Mouse (Mus musculus) retina, adult 2 months (tissue): ENCODE measurements at regions not wholly inside any gene's neighbourhood (a gene's known extent, or its start where the extent isn't known, plus 50 kb on each side); places are given as distances from the start of the nearest gene placed in this dataset.

Experiments used
- DNase-seq: peaks from one replicate; pipeline ENCODE4 v3.0.0-alpha.2; 2012; ENCODE audit warnings: low read depth, low spot score

DNA sequence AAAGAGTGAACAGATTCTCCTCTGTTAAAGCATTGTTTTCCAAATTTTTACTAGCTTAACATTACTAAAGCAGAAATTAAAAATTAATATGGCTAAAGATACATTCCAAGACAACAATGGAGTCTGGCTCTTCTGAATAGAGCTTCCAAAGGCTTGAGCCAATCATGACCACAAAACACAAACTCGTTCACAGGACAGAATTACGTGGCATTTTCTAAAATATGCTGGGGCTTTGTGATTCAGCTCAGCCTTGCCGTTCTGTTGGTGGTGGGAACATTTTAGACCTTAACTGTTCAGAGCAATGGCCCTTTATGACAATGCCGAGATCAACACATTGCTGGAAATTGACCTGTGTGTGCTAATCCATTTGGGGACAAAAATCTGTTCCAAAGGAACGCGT is 318.7 kb downstream of the Setd4 start:
- no peak for DNase-seq

DNA sequence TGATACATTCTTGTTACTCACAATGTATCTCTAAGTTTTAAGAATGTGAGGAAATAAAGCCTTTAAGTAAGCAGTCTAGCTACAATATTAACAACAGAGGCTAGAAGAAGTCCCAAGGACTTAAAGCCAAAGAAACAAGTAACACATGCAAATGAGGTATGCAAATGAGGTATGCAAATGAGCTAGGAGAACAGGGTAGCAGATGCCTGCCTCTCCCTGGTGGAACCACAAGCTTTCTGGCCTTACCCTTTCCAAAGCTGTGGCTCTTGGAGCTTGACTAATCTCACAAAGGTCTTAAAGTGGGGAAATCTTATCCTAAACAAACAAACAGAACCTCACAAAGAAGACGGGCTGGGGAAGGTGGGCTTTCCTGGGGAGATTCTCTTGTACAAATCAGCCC is 322.1 kb downstream of the Setd4 start:
- no peak for DNase-seq

DNA sequence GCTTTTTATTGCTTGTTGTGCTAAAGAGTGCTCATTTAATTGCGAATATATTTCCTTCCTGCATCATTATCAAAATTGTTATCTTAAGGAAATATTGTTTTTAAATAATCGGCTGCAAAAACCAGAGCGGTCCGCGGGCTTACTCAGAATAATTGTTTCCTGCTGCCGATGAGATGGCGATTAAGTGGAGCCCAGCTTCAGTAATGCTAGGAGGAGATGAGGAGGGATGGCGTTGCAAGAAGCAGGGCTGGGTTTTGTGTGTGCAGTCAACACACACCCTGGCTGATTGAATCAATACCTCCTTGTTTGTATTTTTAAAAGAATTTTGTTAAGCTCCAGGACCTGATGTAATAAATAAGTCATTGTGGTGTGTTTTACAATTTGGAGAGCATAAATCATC is 331.2 kb downstream of the Setd4 start:
- no peak for DNase-seq

DNA sequence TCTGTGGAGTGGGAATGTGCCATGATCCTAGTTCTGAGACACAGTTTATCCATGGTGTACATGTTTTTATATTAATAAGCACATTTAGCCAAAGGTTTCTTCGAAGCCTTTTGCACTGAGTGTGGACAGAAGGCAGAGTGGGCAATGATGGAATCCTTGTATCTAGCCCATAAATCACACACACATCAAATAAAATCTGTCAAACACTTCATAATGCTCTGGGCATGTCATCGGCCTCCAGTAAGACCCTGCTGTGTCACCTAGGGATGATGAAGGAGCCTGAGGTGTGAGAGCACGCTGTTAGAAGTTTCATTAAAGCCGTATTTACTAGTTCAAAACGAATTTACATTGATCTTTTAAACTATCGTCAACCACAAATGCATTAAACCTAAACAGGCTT is 331.7 kb downstream of the Setd4 start:
- no peak for DNase-seq

DNA sequence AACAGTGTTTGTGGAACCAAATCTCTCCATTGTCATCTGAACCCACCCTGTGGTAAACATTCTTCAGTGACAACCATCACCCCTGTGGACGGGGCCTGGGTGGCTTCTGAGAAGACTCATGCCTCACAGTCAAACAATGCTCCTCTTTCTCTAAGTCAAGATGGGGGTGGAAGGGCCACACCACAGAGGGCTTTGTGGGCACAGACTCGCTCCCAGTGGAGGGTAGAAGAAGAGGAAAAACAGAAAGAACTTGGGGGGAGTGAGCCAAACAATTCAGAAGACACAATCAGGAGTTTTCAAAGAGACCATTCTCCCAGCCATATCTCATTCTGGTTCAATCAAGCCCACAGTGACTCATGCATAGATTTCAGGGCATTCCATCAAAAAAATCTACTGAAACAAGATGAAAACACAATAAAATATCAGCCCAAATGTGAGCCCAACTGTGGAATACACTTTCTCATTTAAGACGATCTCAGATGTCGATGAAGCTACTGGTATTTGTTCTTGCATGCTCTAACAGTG is 339.7 kb downstream of the Setd4 start:
- DNase-seq: no peak

DNA sequence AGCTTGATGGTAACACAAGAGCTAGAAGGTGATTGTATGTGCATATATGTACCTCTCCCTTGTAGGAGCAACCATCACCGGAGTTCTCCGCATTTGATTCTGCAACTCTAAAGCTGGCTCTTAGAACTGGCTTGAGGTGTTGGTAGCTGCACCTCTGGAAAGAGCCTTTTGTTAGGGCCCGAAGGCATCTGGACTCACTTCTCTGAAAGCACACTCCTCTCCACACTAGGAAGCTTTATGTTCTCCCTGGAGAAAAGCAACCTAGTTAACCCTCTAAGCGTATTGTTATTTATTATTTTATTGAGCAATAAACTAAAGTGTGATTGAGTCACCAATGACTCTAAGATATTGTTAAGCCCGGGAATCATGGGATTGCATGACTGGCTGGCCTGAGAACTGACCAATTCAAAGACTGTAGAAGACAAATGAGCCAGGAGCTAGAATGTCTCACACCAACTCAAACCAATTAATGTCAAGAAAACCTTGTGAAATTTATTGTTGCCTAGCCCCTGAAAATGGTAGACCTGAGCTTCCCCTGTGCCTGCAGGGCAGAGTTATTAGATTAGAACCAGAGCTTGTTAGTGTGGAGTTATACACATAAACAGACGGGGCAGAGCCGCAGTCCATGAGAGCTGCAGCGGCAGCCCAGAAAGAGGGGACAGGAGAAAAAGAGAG is 340.6 kb downstream of the Setd4 start:
- DNase-seq: no peak

DNA sequence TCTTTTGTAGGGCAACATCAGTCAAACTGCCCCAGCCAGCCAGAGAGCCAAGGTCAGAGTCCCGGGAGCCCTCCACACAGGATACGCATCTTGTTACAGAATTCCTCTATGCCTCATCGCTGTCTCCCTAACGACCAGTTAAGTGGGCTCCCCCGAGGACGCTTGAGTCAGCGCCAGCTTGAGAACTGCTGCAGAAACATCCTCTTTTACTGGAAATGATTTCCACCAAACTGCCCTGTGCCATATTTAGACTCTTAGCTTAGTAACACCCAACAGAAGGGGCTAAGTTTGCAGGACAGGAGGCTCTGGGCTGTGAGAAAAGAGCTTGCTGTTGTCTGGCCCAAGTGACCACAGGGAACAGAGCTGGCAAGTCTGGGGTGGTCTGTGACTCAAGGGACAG is 357.0 kb downstream of the Setd4 start:
- no peak for DNase-seq

DNA sequence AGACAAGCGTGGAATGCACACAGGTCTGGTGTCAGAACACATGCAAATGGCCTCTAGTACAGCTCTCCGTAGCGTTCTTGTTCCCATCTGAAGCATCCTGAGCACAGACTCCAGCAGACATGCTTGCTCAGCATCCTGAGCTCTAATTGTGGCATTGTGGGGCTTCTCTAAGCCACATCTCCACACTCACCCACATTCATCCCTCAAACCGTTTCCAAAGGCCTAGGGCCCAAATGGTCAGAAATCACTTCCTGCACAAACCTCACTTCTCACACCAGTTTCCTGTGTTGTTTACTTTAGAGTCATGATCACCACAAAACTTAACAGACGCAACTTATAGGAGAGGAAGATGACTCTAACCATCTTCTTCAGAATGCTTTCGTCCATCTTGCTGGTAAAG is 358.1 kb downstream of the Setd4 start:
- no peak for DNase-seq

DNA sequence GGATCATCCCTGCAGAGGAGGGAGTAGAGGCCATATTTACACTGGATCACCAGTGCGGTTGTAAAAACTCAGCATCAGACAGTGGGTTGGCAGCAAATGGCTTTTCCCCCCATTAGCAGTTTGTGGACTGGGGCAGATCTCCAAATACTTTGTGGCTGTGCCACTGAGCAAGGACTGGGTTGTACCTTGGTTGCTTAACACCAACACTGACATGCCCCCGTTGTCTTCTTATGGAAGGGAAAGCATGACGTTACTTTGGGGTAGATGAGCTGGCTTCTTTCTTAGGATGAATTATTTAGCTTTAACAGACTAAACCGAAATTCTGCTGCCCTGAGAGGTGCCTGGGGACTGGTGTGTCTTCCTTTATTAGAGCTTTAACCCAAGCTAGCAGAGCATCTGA is 365.0 kb downstream of the Setd4 start:
- no peak for DNase-seq

DNA sequence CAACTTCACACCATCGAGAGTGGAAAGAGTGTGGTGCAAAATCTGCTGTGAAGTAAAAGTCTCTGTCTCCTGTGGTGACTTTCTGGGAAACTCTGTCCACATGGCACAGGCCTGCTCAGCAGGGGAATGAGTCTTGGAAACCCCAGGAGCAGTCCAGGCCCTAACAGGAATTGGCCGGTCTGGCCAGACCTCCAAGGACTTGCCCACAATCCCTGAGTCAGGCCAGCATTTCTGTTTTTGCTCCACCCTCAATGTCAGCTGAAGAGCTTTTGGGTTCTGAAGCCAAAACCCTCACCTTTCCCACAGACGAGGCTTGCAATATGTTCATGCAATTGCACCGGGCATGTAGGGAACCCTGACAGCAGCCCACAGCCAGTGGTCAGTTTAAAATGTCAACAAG is 365.5 kb downstream of the Setd4 start:
- DNase-seq: no peak

DNA sequence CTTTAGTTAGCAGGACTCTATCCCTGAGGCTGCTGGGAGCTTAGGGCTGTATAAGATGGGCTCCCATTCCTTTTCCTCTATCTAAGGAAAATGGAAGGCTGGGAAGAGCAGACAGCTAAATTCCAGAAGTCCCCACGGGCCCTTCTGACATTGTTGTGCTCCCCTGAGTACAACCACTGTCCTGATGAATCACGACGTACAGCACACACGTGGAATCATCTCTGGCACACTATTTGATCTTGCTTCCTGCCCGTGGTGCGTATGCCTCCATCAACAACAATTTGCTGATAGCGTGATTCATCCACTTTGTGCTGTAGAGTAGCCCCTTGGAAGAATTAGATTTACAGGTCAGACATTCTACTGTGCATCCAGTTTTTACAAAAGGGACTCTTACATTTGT is 378.2 kb downstream of the Setd4 start:
- DNase-seq: no peak

DNA sequence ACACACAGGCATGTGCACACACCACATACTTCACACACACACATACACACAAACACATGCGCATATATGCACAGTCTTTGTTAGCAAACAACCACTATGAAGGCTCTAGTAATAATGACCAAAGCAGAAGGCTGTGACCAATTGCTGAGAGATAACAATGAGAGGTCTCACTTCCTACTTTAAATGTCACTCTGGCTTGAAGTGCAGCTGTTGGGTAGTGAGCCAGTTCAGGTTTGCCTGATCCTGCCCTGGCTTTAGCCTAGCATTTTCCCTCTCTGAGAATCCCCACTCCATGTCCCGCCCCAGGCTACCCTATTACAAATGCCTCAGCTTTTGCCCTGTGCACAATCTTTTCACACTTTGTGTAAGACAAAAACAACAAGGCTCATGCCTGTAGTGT is 378.7 kb downstream of the Setd4 start:
- no peak for DNase-seq

DNA sequence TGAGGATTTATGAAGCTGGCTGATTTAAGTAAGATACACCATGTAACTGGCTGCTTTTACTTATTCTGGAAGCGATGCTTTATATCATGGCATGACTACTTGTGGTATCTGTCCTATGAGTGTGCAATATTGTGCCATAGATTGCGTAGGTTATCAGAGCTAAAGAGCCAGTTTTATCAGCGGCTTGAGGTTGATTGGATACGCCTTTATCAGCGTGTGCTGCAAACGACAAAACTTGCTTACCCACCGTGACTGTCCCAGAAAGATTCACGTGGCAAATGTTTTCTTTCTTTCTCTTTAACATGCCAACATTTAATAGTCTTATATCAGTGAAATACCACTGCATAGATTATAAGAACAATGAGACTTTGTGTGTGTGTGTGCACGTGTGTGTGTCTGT is 384.1 kb downstream of the Setd4 start:
- no peak for DNase-seq

DNA sequence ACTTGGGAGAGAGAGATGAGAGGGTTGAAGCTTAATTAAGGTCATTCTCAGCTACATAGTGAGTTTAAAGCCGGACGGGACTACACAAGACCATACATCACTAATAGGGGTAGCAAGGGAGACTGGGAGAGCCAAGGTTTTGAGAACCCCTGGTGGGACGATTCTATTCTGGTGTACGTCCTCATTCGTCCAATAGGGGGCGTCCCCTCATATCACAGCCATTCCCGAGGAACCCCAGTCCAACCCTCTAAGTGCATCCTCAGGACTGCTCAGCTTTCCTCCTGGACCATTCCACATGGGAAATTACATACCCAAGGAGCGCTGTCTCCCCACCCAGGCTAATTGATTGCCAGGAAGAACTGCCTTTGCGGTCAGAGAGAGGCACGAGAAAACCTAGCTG is 385.5 kb downstream of the Setd4 start:
- no peak for DNase-seq

DNA sequence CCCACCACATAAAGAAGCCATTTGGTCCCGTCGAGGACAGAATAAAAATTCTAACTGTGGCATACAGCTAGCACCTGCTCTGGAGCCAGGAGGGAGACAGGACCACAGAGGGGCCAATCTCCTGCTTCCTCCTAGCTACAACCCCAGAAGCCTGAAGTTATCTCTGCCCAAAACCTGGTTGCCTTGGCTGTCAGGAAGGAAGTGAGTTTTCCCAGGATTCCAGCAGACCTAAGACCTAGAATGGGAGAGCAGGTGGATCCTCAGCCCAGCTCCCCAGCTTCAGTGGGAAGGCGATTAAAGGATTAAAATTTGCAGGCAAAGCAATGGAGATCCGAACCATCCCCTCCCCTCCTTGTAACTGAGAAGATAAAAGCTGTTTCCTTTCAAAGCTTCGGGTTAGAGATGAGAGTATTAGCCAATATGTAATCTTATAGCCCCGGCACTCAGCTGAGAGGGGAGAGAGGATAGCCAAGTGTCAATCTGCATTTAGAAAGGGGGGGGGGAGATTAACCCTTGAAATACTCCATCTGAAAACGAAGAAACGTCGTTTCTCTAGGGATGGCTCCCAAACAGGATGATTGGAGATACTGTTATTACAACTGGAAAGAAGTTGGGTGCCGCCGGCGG is 386.1 kb downstream of the Setd4 start:
- peak; percentile 28 for DNase-seq

DNA sequence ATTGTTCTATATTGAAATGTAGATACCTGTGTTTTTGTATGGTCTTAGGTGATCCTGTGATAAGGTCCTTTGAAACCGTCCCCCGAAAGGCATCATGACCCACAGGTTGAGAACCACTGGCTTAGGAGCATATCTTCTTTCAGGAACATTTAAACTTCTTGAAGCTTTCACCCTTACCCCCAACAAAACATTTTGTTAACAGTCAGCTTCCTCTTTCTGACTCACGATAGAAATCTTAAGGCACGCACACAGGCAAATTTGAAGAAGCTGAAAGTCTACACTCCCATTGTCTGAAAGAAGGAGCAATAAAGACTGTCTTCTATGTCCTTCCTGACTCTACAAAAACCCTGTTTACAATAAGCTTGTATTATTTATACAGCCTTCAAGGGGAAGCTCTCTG is 388.2 kb downstream of the Setd4 start:
- no peak for DNase-seq

DNA sequence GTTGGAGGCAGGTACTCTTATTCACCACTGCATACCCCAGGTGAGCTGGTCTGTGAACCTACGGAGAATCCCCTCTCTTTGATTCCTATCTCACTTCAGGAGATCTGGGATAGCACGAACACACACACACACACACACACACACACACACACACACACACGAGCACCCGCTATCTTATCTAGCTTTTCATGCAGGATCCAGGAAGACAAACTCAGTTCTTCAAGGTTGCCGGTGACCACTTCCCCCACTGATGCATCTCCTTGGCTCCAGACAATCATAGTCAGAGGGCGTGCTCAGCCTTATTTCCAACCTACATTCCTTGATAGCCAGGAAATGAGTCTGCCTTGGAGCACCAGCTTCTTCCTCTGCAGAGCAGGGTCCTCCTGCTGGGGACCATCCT is 387.7 kb upstream of the Runx1 start:
- DNase-seq: no peak

DNA sequence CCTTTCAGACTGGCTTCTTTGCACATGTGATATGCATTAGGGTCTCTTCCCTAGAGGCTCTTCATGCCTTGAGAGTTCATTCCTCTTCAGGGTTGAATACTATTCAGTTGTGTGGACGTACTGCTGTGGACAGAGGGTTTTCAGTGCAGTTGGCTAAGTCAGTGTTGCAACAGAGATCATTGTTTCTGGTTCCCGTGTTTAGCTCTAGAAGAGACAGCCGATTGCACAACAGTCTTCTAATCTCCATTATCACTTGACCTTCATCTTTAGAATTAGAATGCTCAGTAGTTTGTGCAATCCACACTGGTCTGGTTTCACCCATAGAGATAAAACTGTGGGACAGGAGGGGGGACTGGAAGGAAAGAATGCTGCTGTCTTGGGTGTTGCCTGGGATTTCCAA is 381.7 kb upstream of the Runx1 start:
- no peak for DNase-seq

DNA sequence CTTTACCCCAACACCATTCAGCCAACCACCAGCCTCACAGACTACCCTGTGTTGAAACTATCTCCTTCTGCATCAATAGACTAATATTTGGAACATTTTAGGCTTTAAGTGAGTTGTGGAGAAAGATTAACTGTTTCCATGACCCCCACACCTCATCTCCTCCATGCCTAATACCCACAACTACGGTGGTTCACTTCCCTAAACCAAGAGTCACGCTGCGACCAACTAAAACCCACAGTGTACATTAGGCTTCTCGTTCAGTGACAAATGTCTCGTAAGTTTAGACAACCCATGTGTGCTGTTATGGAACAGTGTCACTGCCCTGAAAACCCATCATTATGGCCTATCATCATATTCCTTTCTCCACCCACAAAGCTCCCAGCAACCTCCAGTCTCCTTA is 381.3 kb upstream of the Runx1 start:
- DNase-seq: no peak

DNA sequence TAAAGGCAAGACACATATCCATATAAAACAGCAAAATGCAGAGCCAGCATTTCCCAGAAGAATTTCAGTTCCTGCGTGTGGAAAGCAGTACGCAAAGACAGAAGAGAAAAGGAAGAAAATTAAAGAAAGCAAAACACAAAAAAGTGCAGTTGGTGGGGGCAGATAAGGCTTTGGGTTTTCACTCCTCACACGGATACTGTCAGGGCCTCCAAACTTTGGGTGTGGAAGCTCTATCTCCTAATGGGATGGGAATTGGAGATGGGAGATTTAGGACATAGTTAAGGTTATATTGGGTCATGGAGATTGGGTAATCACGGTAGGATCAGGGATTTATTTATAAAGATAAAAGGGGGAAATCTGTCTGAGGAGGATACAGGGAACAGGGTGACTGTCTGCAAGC is 380.4 kb upstream of the Runx1 start:
- no peak for DNase-seq

DNA sequence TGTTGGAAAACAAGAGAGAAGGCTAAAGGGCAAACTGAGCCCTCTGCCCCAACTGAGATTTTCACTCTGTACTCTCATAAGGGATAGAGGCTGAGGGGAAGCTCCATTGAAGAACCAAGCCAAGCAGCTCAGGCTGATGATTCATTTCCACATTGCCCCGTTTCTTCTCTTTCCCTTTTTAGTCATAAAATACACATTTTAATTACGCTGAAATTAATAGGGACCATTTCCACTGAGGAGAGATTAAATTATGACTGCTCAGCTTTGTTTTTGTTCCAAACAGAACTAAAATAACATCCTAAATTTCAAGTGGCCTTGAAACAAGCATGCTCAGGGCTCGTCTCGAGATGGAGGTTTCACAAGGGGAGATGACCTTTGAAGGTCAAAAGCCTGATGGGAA is 378.7 kb upstream of the Runx1 start:
- no peak for DNase-seq

DNA sequence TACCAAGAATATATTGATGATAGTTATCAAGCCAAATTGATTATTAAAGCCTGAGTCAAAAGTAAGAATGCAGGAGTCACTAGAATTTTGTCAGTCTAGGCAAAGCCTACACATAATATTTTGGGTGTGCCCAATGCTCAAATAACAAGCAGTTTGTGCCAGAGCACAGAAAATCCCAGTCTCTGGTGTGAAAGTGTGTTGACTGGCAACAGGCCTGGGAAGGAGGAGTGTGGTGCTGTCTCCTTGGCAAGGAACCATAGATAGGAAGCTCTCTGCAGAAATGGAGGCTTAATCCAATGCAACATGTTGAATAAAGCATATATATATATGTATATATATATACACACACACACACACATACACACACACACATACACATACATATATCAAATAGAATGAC is 376.6 kb upstream of the Runx1 start:
- DNase-seq: no peak

DNA sequence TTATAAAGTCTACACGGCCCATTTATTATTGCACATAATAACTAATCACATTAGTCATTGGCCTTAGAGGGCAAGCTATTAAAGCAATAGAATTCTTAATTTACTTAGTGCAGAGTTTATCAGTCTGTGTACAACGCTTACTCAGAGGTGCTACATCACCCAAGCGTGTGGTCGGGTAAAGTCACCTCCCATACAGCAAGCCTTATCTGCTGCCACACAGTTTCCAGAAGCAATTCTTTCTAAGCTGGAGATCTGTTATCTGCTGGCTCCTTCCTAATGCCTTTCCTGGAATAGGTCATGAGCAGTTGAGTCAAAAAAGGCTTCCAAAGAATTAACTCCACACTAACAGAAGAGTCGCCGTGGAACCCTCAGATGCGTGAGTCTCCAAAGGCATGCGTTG is 371.4 kb upstream of the Runx1 start:
- no peak for DNase-seq
